Mouse (Mus musculus): ENCODE results near the gene Mfn1.

GRCm38 (mm10) chr3:32527181-32527580, 2.1 kb upstream of the Mfn1 start:
- TF ChIP-seq CTCF (IDR thresholded peaks at IDR 0.05; ENCODE audit: borderline replicate concordance, insufficient read depth, low read length) (no peak), POLR2A (IDR thresholded peaks at IDR 0.05; ENCODE audit: low read depth, low read length) (no peak)
